Mouse (Mus musculus) kidney, embryonic 15.5 days (tissue): ENCODE results near the gene Tars. TPM values are rescaled to one million over a fixed set of nuclear protein-coding genes. Genes with fewer than 3 reads are reported as not detected.

Experiments used
- ATAC-seq: fragments of 200-750 bp; cut with Nextera tagmentation; replicated peaks from 2 replicates; pipeline ENCODE4 v1.8.0; 2017; ENCODE audit warnings: moderate TSS enrichment; ENCODE audit not compliant: low FRiP score
- H3K27ac ChIP-seq: fragments of 300-500 bp; sonication (generic); 2 replicates; pipeline ENCODE4 v1.5.1; 2015; ENCODE audit warnings: mild to moderate bottlenecking, inconsistent platforms
- H3K27me3 ChIP-seq: fragments of 300-500 bp; sonication (generic); 2 replicates; pipeline ENCODE4 v1.6.1; 2015; ENCODE audit warnings: inconsistent platforms
- H3K36me3 ChIP-seq: fragments of 300-500 bp; sonication (generic); 2 replicates; pipeline ENCODE4 v1.6.1; 2015; ENCODE audit warnings: inconsistent platforms
- H3K4me1 ChIP-seq: fragments of 300-500 bp; sonication (generic); 2 replicates; pipeline ENCODE4 v1.6.1; 2015; ENCODE audit warnings: inconsistent platforms
- H3K4me2 ChIP-seq: fragments of 300-500 bp; sonication (generic); 2 replicates; pipeline ENCODE4 v1.6.1; 2015; ENCODE audit warnings: moderate library complexity, mild to moderate bottlenecking, inconsistent platforms
- H3K4me3 ChIP-seq: fragments of 300-500 bp; sonication (generic); replicated peaks from 2 replicates; pipeline ENCODE4 v1.5.1; 2015; ENCODE audit warnings: mild to moderate bottlenecking, inconsistent platforms
- H3K9ac ChIP-seq: fragments of 300-500 bp; sonication (generic); 2 replicates; pipeline ENCODE4 v1.6.1; 2015; ENCODE audit warnings: mild to moderate bottlenecking, inconsistent platforms
- H3K9me3 ChIP-seq: fragments of 300-500 bp; sonication (generic); replicated peaks from 2 replicates; pipeline ENCODE4 v1.6.1; 2016; ENCODE audit warnings: inconsistent platforms
- WGBS: fragments of 180-500 bp; shearing (Covaris S2); methylation state at CpG from one replicate; pipeline ENCODE4 v1.1.7; 2015; ENCODE audit warnings: mixed read lengths; 5-methylcytosine and 5-hydroxymethylcytosine counted together
- polyA plus RNA-seq: library from polyadenylated mRNA; unstranded; fragments of >200 nt; fragmentation: Nextera tagmentation; extraction: Ambion mirVana; gene quantifications from 2 replicates; pipeline ENCODE4 v1.2.1, GENCODE M21; 2015

Tars gene
- 62.9 and 63.8 TPM in 2 replicates for polyA plus RNA-seq

GRCm38 (mm10) chr15:11399356-11400067 is at the start of gene Tars:
Gene Tars, minus strand, starts transcription at chr15:11399665.
- peak; percentile 100 for ATAC-seq
- no peaks in the 10 kb centered on the region for H3K27me3 ChIP-seq
- H3K9ac ChIP-seq = peak within 1 kb of the TSS; percentile 76
- peaks cover 22% of the 10 kb centered on the region for H3K36me3 ChIP-seq
- H3K27ac ChIP-seq = peak within 1 kb of the TSS; percentile 59; the same call in 1 of the 2 replicates
- WGBS = under 1% methylated on average over 42 of the region's 42 CpGs
- peak within 1 kb of the TSS; percentile 80 for H3K4me2 ChIP-seq
- H3K4me1 ChIP-seq = peaks cover 15% of the 10 kb centered on the region
- no peaks in the 10 kb centered on the region for H3K9me3 ChIP-seq
- H3K4me3 ChIP-seq = peak within 1 kb of the TSS; percentile 81

GRCm38 (mm10) chr15:11437361-11437760 is 37.9 kb upstream of the Tars start:
- H3K9me3 ChIP-seq = no peaks in the 10 kb centered on the region
- no peak overlapping the region for H3K27ac ChIP-seq
- no peak for ATAC-seq
- no peaks in the 10 kb centered on the region for H3K27me3 ChIP-seq
- H3K36me3 ChIP-seq = no peaks in the 10 kb centered on the region
- H3K4me2 ChIP-seq = no peak overlapping the region
- 86% methylated on average over 4 of the region's 4 CpGs for WGBS
- H3K9ac ChIP-seq = no peak overlapping the region
- no peak overlapping the region for H3K4me3 ChIP-seq
- no peaks in the 10 kb centered on the region for H3K4me1 ChIP-seq

- Histone ChIP-seq H3K27me3 (no peaks in the 10 kb centered on the region), H3K4me3 (no peak overlapping the region), H3K4me2 (no peak overlapping the region), H3K9ac (no peak overlapping the region), H3K9me3 (no peaks in the 10 kb centered on the region), H3K27ac (no peak overlapping the region), H3K4me1 (no peaks in the 10 kb centered on the region), H3K36me3 (no peaks in the 10 kb centered on the region)
- ATAC-seq = no peak
- WGBS = 93% methylated on average over 15 of the region's 15 CpGs
Observed at GRCm38 (mm10) chr15:11436709-11437280, 37.3 kb upstream of the Tars start.

GRCm38 (mm10) chr15:11426899-11427298 is 27.4 kb upstream of the Tars start:
- 89% methylated on average over 2 of the region's 2 CpGs for WGBS

GRCm38 (mm10) chr15:11413484-11413883 is 14.0 kb upstream of the Tars start:
- no peak overlapping the region for H3K4me3 ChIP-seq
- H3K4me1 ChIP-seq = no peaks in the 10 kb centered on the region
- no peak for ATAC-seq
- H3K9me3 ChIP-seq = no peaks in the 10 kb centered on the region
- H3K27ac ChIP-seq = no peak overlapping the region
- no peaks in the 10 kb centered on the region for H3K27me3 ChIP-seq
- H3K9ac ChIP-seq = no peak overlapping the region
- 90% methylated on average over 1 of the region's 1 CpGs for WGBS
- H3K36me3 ChIP-seq = no peaks in the 10 kb centered on the region
- H3K4me2 ChIP-seq = no peak overlapping the region

More at GRCm38 (mm10) chr15:11426899-11427298, 27.4 kb upstream of the Tars start:
- Histone ChIP-seq H3K27me3 (no peaks in the 10 kb centered on the region), H3K9ac (no peak overlapping the region), H3K4me2 (no peak overlapping the region), H3K36me3 (no peaks in the 10 kb centered on the region), H3K27ac (no peak overlapping the region), H3K9me3 (no peaks in the 10 kb centered on the region), H3K4me1 (no peaks in the 10 kb centered on the region), H3K4me3 (no peak overlapping the region)
- no peak for ATAC-seq

GRCm38 (mm10) chr15:11412542-11412941 is 13.1 kb upstream of the Tars start:
- no peaks in the 10 kb centered on the region for H3K4me1 ChIP-seq
- no peak overlapping the region for H3K9ac ChIP-seq
- no peak for ATAC-seq
- WGBS = 66% methylated on average over 2 of the region's 2 CpGs
- H3K4me2 ChIP-seq = no peak overlapping the region
- H3K36me3 ChIP-seq = no peaks in the 10 kb centered on the region
- H3K9me3 ChIP-seq = no peaks in the 10 kb centered on the region
- H3K27ac ChIP-seq = no peak overlapping the region
- H3K4me3 ChIP-seq = no peak overlapping the region
- H3K27me3 ChIP-seq = no peaks in the 10 kb centered on the region

GRCm38 (mm10) chr15:11411846-11412245 is 12.4 kb upstream of the Tars start:
- ATAC-seq = no peak
- Histone ChIP-seq H3K9me3 (no peaks in the 10 kb centered on the region), H3K4me1 (no peaks in the 10 kb centered on the region), H3K4me3 (no peak overlapping the region), H3K27me3 (no peaks in the 10 kb centered on the region), H3K9ac (no peak overlapping the region), H3K36me3 (no peaks in the 10 kb centered on the region), H3K27ac (no peak overlapping the region), H3K4me2 (no peak overlapping the region)
- 47% methylated on average over 7 of the region's 7 CpGs for WGBS

GRCm38 (mm10) chr15:11408155-11408826 is 8.8 kb upstream of the Tars start:
- Histone ChIP-seq H3K36me3 (no peaks in the 10 kb centered on the region), H3K4me1 (no peaks in the 10 kb centered on the region), H3K27me3 (peaks cover 5% of the 10 kb centered on the region; the same call in 1 of the 2 replicates), H3K4me3 (no peak overlapping the region), H3K27ac (no peak overlapping the region), H3K9ac (no peak overlapping the region), H3K9me3 (no peaks in the 10 kb centered on the region), H3K4me2 (no peak overlapping the region)
- 0 out of 2 replicates have a peak, but pooled peaks have one; percentile 40 for ATAC-seq
- 32% methylated on average over 7 of the region's 7 CpGs for WGBS

GRCm38 (mm10) chr15:11407381-11407780 is 7.9 kb upstream of the Tars start:
- no peaks in the 10 kb centered on the region for H3K36me3 ChIP-seq
- no peaks in the 10 kb centered on the region for H3K4me1 ChIP-seq
- H3K9me3 ChIP-seq = no peaks in the 10 kb centered on the region
- H3K4me2 ChIP-seq = no peak overlapping the region
- H3K4me3 ChIP-seq = no peak overlapping the region
- no peak overlapping the region for H3K9ac ChIP-seq
- 0 out of 2 replicates have a peak, but pooled peaks have one; percentile 18 for ATAC-seq
- WGBS = 10% methylated on average over 8 of the region's 8 CpGs
- H3K27ac ChIP-seq = no peak overlapping the region
- peaks cover 5% of the 10 kb centered on the region; the same call in 1 of the 2 replicates for H3K27me3 ChIP-seq

- H3K4me1 ChIP-seq = no peaks in the 10 kb centered on the region
- H3K27ac ChIP-seq = no peak overlapping the region
- no peaks in the 10 kb centered on the region for H3K9me3 ChIP-seq
- H3K4me3 ChIP-seq = no peak overlapping the region; the same call in 1 of the 2 replicates
- WGBS = 24% methylated on average over 9 of the region's 9 CpGs
- 0 out of 2 replicates have a peak overlapping the region, but pooled peaks have one; percentile 31 for H3K4me2 ChIP-seq
- H3K9ac ChIP-seq = no peak overlapping the region
- ATAC-seq = no peak
- H3K36me3 ChIP-seq = no peaks in the 10 kb centered on the region
- peaks cover 5% of the 10 kb centered on the region; the same call in 1 of the 2 replicates for H3K27me3 ChIP-seq
Observed at GRCm38 (mm10) chr15:11406769-11407168, 7.3 kb upstream of the Tars start.

GRCm38 (mm10) chr15:11398676-11399350 is 652 bp downstream of the Tars start:
- peak overlapping the region; percentile 80 for H3K4me2 ChIP-seq
- peaks cover 29% of the 10 kb centered on the region for H3K36me3 ChIP-seq
- no peaks in the 10 kb centered on the region for H3K27me3 ChIP-seq
- no peaks in the 10 kb centered on the region for H3K9me3 ChIP-seq
- 5% methylated on average over 10 of the region's 10 CpGs for WGBS
- peaks cover 15% of the 10 kb centered on the region for H3K4me1 ChIP-seq
- H3K9ac ChIP-seq = peak overlapping the region; percentile 76
- H3K4me3 ChIP-seq = peak overlapping the region; percentile 81
- peak overlapping the region; percentile 54; the same call in 1 of the 2 replicates for H3K27ac ChIP-seq
- ATAC-seq = no peak
